Mouse (Mus musculus) stomach, postnatal 0 days (tissue): ENCODE data around the gene Tmem140. TPM values are rescaled to one million over a fixed set of nuclear protein-coding genes. Genes with fewer than 3 reads are reported as not detected.

ENCODE experiments used
- ATAC-seq: fragments of 200-750 bp; cut with Nextera tagmentation; 2 replicates; pipeline ENCODE4 v1.8.0; 2017; ENCODE audit not compliant: low FRiP score, low TSS enrichment
- DNase-seq: peaks from one replicate; pipeline ENCODE4 v3.0.0-alpha.2; 2016; ENCODE audit warnings: low spot score
- H3K27ac ChIP-seq: fragments of 300-500 bp; sonication (generic); replicated peaks from 2 replicates; pipeline ENCODE4 v1.5.1; 2014; ENCODE audit warnings: mild to moderate bottlenecking, control low read depth
- H3K27me3 ChIP-seq: fragments of 300-500 bp; sonication (generic); 2 replicates; pipeline ENCODE4 v1.6.1; 2014; ENCODE audit warnings: low read length; ENCODE audit not compliant: control insufficient read depth, insufficient read depth
- H3K36me3 ChIP-seq: fragments of 300-500 bp; sonication (generic); 2 replicates; pipeline ENCODE4 v1.6.1; 2014; ENCODE audit warnings: low read length, mixed read lengths; ENCODE audit not compliant: control insufficient read depth, insufficient read depth
- H3K4me1 ChIP-seq: fragments of 300-500 bp; sonication (generic); replicated peaks from 2 replicates; pipeline ENCODE4 v1.6.1; 2014; ENCODE audit warnings: antibody characterized with exemption; ENCODE audit not compliant: control insufficient read depth, insufficient read depth
- H3K4me2 ChIP-seq: fragments of 300-500 bp; sonication (generic); replicated peaks from 2 replicates; pipeline ENCODE4 v1.6.1; 2014; ENCODE audit warnings: low read depth, mild to moderate bottlenecking, control low read depth, moderate library complexity
- H3K4me3 ChIP-seq: fragments of 300-500 bp; sonication (generic); 2 replicates; pipeline ENCODE4 v1.5.1; 2014; ENCODE audit warnings: low read depth, low read length, control low read depth
- H3K9ac ChIP-seq: fragments of 300-500 bp; sonication (generic); 2 replicates; pipeline ENCODE4 v1.6.1; 2014; ENCODE audit warnings: mild to moderate bottlenecking, low read length, control low read depth, mixed read lengths
- H3K9me3 ChIP-seq: fragments of 300-500 bp; sonication (generic); 2 replicates; pipeline ENCODE4 v1.6.1; 2016; ENCODE audit warnings: low read length; ENCODE audit not compliant: control insufficient read depth
- CTCF ChIP-seq: IDR thresholded peaks from 2 replicates; pipeline ENCODE4 v1.5.1; 2016; ENCODE audit warnings: antibody characterized with exemption, low read depth, mild to moderate bottlenecking, moderate library complexity
- EP300 ChIP-seq: optimal IDR thresholded peaks from 2 replicates; pipeline ENCODE3; 2016; ENCODE audit warnings: antibody characterized with exemption
- WGBS: fragments of 180-500 bp; shearing (Covaris S2); extraction: QIAGEN DNeasy Blood & Tissue Kit; methylation state at CpG from one replicate; pipeline ENCODE4 v1.1.7; 2014; 5-methylcytosine and 5-hydroxymethylcytosine counted together
- polyA plus RNA-seq: library from polyadenylated mRNA; unstranded; fragments of >200 nt; fragmentation: Nextera tagmentation; extraction: Ambion mirVana; gene quantifications from 2 replicates; pipeline ENCODE4 v1.2.1, GENCODE M21; 2015

Tmem140 gene
- polyA plus RNA-seq, 1 experiment from 2014 or later = 8.3 TPM

GRCm38 (mm10) chr6:34907121-34907614 lies 44.2 kb downstream of the Tmem140 start:
- Histone ChIP-seq H3K9ac (no peak overlapping the region), H3K4me1 (no peaks in the 10 kb centered on the region), H3K9me3 (no peaks in the 10 kb centered on the region), H3K27ac (no peak overlapping the region), H3K36me3 (peaks cover 7% of the 10 kb centered on the region; the same call in 1 of the 2 replicates), H3K4me2 (no peak overlapping the region), H3K27me3 (no peaks in the 10 kb centered on the region), H3K4me3 (no peak overlapping the region)
- TF ChIP-seq EP300 (no peak), CTCF (no peak)
- no peak for DNase-seq
- WGBS = 64% methylated on average over 2 of the region's 2 CpGs
- ATAC-seq = no peak

GRCm38 (mm10) chr6:34907696-34908260 lies 44.8 kb downstream of the Tmem140 start:
- 83% methylated on average over 18 of the region's 18 CpGs for WGBS
- H3K4me3 ChIP-seq = no peak overlapping the region
- ATAC-seq = no peak
- H3K9ac ChIP-seq = no peak overlapping the region
- DNase-seq = no peak
- no peak overlapping the region for H3K4me2 ChIP-seq
- H3K27ac ChIP-seq = no peak overlapping the region
- H3K27me3 ChIP-seq = no peaks in the 10 kb centered on the region
- no peaks in the 10 kb centered on the region for H3K9me3 ChIP-seq
- no peak for TF ChIP-seq EP300
- no peak for TF ChIP-seq CTCF
- H3K4me1 ChIP-seq = no peaks in the 10 kb centered on the region
- peaks cover 7% of the 10 kb centered on the region; the same call in 1 of the 2 replicates for H3K36me3 ChIP-seq

GRCm38 (mm10) chr6:34909631-34910345 lies 46.8 kb downstream of the Tmem140 start:
- DNase-seq (no peak), ATAC-seq (no peak)
- H3K36me3 ChIP-seq = peaks cover 7% of the 10 kb centered on the region; the same call in 1 of the 2 replicates
- peak overlapping the region; percentile 73; the same call in 1 of the 2 replicates for H3K9ac ChIP-seq
- H3K27ac ChIP-seq = peak overlapping the region; percentile 13; the same call in 1 of the 2 replicates
- H3K4me3 ChIP-seq = peak overlapping the region; percentile 79
- TF ChIP-seq CTCF = no peak
- no peak for TF ChIP-seq EP300
- WGBS = 40% methylated on average over 8 of the region's 8 CpGs
- no peaks in the 10 kb centered on the region for H3K4me1 ChIP-seq
- H3K9me3 ChIP-seq = no peaks in the 10 kb centered on the region
- peak overlapping the region; percentile 75 for H3K4me2 ChIP-seq
- no peaks in the 10 kb centered on the region for H3K27me3 ChIP-seq

GRCm38 (mm10) chr6:34910371-34911219 lies 47.6 kb downstream of the Tmem140 start, which contains the start of gene Wdr91:
TSS of gene Wdr91 (minus strand) at chr6:34910876.
- Histone ChIP-seq H3K9ac (peak within 1 kb of the TSS; percentile 73), H3K36me3 (0 out of 2 replicates have a peak, but pooled peaks cover 4% of the 10 kb centered on the region), H3K27ac (peak within 1 kb of the TSS; percentile 84), H3K4me2 (peak within 1 kb of the TSS; percentile 75), H3K27me3 (no peaks in the 10 kb centered on the region), H3K4me1 (no peaks in the 10 kb centered on the region), H3K9me3 (no peaks in the 10 kb centered on the region), H3K4me3 (peak within 1 kb of the TSS; percentile 79)
- DNase-seq = peak; percentile 97
- TF ChIP-seq CTCF = peak; percentile 49
- no peak for TF ChIP-seq EP300
- peak; percentile 94 for ATAC-seq
- WGBS = under 1% methylated on average over 59 of the region's 64 CpGs

GRCm38 (mm10) chr6:34913341-34914040 lies 50.5 kb downstream of the Tmem140 start:
- no peak for TF ChIP-seq CTCF
- TF ChIP-seq EP300 = no peak
- DNase-seq (no peak), ATAC-seq (no peak)
- 88% methylated on average over 13 of the region's 13 CpGs for WGBS
- Histone ChIP-seq H3K36me3 (no peaks in the 10 kb centered on the region), H3K4me2 (no peak overlapping the region), H3K27me3 (no peaks in the 10 kb centered on the region), H3K4me3 (no peak overlapping the region), H3K4me1 (no peaks in the 10 kb centered on the region), H3K9ac (no peak overlapping the region), H3K9me3 (no peaks in the 10 kb centered on the region), H3K27ac (no peak overlapping the region)
